Mouse (Mus musculus) left cerebral cortex, adult 18-20 months (tissue): Measurements from ENCODE around the gene Inpp5b. TPM values are rescaled to one million over a fixed set of nuclear protein-coding genes. Genes with fewer than 3 reads are reported as not detected.
A peak's percentile ranks its signal among the peaks of the same experiment; 100 is the strongest.
"Not testable (repeated sequence)": the region's sequence is repeated elsewhere in the genome, so short reads cannot be mapped to it uniquely, and the experiment has no call there.

Experiments used
- DNase-seq, 2 experiments: peaks; one replicate each; pipeline ENCODE4 v3.0.0; 2021 to 2022; ENCODE audit warnings: low spot score in 2 of 2, mixed read lengths in 1 of 2
- total RNA-seq, 2 experiments: library from RNA; stranded (reverse); gene quantifications; 2 replicates each; pipeline ENCODE4 v1.2.3; 2021

Gene Inpp5b
- total RNA-seq, 2 experiments from 2014 or later, result 37.2 to 42.3 TPM

- peak; percentile 65 to 69 for DNase-seq
These were observed 32.9 kb upstream of the Inpp5b start for GRCm38 (mm10) chr4:124708518-124709477.

GRCm38 (mm10) chr4:124709961-124710446 is 31.6 kb upstream of the Inpp5b start:
- DNase-seq, result no peak

GRCm38 (mm10) chr4:124710776-124711291 is 30.8 kb upstream of the Inpp5b start:
- peak in 1 of 2 experiments; percentile 52 for DNase-seq

GRCm38 (mm10) chr4:124712618-124713017 is 29.0 kb upstream of the Inpp5b start:
- DNase-seq, result no peak

GRCm38 (mm10) chr4:124713850-124714249 is 27.8 kb upstream of the Inpp5b start:
- not testable (repeated sequence) for DNase-seq

- peak; percentile 94 to 95 for DNase-seq
These were observed 26.8 kb upstream of the Inpp5b start, which contains the start of gene Sf3a3 for GRCm38 (mm10) chr4:124714545-124715481. TSS of gene Sf3a3 (plus strand) at chr4:124714776.

GRCm38 (mm10) chr4:124719101-124719500 is 22.5 kb upstream of the Inpp5b start:
- DNase-seq, result no peak

GRCm38 (mm10) chr4:124726121-124726520 is 15.5 kb upstream of the Inpp5b start:
- no peak for DNase-seq

- no peak for DNase-seq
These were observed 4.7 kb upstream of the Inpp5b start for GRCm38 (mm10) chr4:124736952-124737351.

GRCm38 (mm10) chr4:124737486-124737885 is 4.2 kb upstream of the Inpp5b start:
- DNase-seq, result no peak

GRCm38 (mm10) chr4:124738013-124738412 is 3.6 kb upstream of the Inpp5b start:
- DNase-seq, result no peak

GRCm38 (mm10) chr4:124738783-124739182 is 2.9 kb upstream of the Inpp5b start:
- no peak for DNase-seq

- peak in 1 of 2 experiments; percentile 23 for DNase-seq
These were observed 1.2 kb downstream of the Inpp5b start for GRCm38 (mm10) chr4:124742839-124743238.

- DNase-seq, result no peak
These were observed 4.9 kb downstream of the Inpp5b start for GRCm38 (mm10) chr4:124746577-124746976.

- no peak for DNase-seq
These were observed 6.2 kb downstream of the Inpp5b start for GRCm38 (mm10) chr4:124747851-124748250.

- DNase-seq, result peak; percentile 98 to 99
These were observed 9.9 kb downstream of the Inpp5b start for GRCm38 (mm10) chr4:124751300-124752250.

- no peak for DNase-seq
These were observed 10.9 kb downstream of the Inpp5b start for GRCm38 (mm10) chr4:124752281-124753199.

GRCm38 (mm10) chr4:124755526-124755925 is 13.9 kb downstream of the Inpp5b start:
- no peak for DNase-seq

GRCm38 (mm10) chr4:124759305-124759811 is 17.7 kb downstream of the Inpp5b start:
- no peak for DNase-seq
